Mouse (Mus musculus) left cerebral cortex, postnatal 25 days (tissue): ENCODE data around the gene Ube2d2b. TPM values are rescaled to one million over a fixed set of nuclear protein-coding genes. Genes with fewer than 3 reads are reported as not detected.

ENCODE experiments used
- DNase-seq, 2 experiments: peaks; one replicate each; pipeline ENCODE4 v3.0.0; 2022; ENCODE audit warnings: low spot score in 2 of 2, mixed read lengths in 1 of 2
- intact Hi-C: fragments of 180-260 bp; cut with DNase I; formaldehyde crosslinking; loops from one replicate; pipeline ENCODE4 v1.15.1; 2025
- total RNA-seq, 2 experiments: library from RNA; stranded (reverse); gene quantifications; 2 replicates each; pipeline ENCODE4 v1.2.3; 2021

Gene Ube2d2b
- total RNA-seq, 2 experiments from 2014 or later: not detected

DNA sequence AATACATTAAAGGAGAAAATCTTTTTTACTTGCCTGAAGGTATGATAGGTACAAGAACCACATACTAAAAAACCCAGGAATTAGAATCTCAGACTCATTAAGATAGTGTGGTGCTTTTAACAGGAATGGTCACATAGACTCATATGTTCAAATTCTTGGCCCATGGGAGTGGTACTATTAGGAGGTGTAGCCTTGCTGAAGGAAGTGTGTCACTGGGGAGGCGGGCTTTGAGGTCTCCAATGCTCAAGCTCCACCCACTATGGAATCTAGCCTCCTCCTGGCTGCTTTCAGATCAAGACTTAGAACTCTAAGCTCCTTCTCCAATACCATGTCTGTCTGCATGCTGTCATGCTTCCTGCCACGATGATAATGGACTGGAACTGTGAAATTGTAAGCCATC is 17.9 kb downstream of the Ube2d2b start:
- intact Hi-C loops: no loop called here

DNA sequence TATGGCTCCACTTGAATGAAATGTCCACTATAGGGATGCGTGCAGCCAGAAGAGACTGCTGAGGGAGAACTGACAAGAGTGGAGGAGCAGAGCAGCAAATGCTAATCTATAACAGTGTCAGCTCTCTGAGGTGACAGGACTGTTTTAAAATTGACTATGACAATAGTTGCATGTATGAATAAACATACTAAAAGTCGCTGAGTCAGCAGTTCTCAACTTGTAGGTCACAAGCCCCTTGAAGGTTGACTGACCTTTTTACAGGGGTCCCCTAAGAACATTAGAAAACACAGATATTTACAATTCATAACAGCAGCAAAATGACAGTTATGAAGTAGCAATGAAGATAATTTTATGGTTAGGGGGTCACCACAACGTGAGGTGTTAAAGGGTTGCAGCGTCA is 19.1 kb downstream of the Ube2d2b start:
- intact Hi-C loops: no loop called here
- DNase-seq: no peak

More for the DNA sequence above, 17.9 kb downstream of the Ube2d2b start:
- DNase-seq: no peak

DNA sequence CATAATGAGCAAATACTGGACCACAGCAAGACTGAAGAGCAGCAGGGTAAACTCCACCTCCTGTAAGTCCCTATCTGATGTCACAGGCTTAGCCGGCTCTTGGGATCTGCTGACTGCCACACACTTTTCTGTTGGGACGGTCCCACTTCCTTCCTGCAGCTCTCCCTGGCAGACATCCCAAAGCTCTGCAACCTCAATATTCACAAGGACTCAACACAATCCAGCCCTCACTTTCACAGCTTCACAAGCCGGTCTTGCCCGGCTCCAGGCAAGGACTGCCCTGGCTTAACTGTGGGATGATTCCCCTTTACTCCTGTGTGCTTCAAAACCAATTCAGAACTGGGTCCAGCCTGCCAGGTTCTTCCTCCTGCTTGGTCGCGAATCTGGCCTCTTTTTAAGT is 23.9 kb downstream of the Ube2d2b start:
- DNase-seq: no peak
- intact Hi-C loops: no loop called here

DNA sequence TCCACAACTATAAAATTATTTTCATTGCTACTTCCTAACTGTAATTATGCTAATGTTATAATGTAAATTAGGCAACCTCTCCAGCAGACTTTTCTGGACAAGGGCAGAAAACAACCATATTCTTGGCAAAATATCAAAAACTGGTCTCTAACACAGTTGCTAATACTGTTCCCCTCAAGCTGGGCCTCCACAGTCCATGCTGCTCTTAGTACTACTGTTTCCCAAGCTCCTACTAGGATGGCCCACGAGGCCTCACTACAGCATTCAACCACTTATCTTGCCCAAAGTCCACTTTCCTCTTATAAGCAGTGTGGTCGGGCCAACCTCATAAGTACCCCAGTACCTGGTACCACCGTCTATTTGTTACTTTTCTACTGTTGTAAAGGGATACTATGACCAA is 24.7 kb downstream of the Ube2d2b start:
- intact Hi-C loops: no loop called here
- no peak for DNase-seq

DNA sequence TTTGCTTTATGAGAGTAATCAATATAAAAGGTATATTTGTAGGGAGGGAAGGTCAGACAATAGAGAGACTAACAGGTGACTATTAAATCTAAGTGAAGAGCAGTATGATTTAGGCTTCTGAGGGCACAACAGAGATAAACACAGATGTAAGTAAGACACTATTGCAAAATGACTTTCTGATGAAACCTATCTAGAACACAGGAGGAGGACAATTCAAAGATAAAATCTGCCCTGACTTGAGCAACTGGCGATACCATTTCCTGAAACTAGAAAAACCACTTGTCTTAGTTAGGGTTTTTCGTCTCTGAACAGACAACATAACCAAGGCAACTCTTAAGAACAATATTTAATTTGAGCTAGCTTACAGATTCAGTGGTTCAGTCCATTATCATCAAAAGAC is 25.6 kb downstream of the Ube2d2b start:
- intact Hi-C loops: no loop called here
- no peak for DNase-seq

DNA sequence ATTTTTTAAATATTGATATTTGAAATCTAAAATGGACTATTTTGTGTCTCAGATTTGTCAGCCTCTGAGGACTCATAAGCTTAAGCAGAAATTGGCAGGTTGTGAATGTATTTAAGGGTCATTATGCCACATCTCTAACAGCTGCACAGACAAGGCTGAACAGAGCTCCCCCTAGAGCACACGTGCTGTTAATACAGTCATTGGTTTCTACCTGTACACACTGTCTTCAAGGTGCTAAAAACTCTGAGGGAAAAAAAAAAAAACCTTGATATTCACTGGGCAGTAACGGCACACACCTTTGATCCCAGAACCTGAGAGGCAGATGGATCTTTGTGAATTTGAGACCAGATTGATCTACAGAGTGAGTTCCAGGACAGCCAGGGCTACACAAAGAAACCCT is 29.1 kb downstream of the Ube2d2b start:
- no peak for DNase-seq
- intact Hi-C loops: no loop called here

DNA sequence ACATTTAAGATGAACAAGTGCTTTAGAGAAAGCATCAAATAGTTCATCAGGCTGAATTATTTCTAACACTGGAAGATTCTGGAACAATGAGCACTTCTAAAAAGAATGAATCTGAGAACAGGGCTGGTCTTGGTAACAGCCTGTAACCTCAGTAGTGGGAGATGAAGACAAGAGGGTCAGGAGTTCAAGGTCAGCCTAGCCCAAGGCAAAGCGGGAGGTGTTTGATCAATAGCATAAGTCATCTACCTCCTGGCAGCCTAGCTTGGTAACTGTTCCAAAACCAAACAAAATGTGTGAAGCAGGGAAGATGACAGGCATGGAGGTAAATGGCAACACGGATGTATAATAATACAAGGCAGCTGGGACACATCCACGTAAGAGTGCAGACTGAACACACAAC is 34.1 kb downstream of the Ube2d2b start:
- DNase-seq: no peak
- intact Hi-C loops: no loop called here

DNA sequence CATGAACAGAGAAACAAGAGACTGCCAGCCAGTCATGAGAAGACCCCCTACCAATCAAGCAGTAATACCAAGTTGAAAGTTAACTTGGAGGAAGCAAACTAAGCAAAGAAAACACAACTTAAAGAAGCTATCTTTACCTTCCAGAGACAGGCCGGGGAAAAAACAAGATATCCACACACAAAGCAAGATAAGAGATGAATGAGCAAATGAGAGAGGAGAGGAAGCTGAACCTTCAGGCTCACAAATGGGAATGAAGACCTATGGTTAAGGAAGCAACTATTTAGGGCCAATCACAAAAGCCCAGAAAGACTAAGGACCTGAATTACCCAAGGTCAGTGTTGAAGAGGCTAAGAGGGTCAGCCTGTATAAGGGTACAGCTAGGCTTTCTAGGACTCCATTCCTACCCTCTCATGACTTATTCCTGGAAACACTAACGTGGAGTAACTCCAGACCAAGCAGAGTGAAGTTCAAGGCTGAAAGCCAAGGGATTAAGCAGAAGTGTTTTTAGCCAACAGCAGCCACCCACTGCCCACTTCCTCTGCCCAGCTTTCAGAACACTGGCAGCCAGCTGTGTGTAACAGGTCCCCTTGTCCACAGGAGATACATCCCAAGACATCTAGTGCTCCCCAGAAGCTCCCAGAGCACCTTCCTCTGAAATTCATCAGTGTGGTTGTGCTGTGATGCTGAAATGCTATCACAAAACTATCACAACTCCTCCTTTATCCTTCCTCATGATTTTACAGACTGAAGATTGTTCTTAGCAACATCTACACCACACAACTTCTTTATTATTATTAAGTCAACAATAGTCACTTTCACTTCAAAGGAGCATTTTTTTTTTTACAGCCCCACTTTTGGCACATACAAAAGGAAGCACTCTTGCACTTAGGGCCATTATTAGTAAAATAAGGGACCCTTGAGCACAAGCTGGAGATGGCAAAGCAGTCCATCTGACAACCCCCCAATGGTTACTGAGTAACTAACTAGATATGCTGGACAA is 36.5 kb downstream of the Ube2d2b start:
- DNase-seq: no peak
- intact Hi-C loops: loop anchor here (5.0 kb wide), 1 partner anchor 36 kb away; the partner anchor contains the start of gene Rpl5

DNA sequence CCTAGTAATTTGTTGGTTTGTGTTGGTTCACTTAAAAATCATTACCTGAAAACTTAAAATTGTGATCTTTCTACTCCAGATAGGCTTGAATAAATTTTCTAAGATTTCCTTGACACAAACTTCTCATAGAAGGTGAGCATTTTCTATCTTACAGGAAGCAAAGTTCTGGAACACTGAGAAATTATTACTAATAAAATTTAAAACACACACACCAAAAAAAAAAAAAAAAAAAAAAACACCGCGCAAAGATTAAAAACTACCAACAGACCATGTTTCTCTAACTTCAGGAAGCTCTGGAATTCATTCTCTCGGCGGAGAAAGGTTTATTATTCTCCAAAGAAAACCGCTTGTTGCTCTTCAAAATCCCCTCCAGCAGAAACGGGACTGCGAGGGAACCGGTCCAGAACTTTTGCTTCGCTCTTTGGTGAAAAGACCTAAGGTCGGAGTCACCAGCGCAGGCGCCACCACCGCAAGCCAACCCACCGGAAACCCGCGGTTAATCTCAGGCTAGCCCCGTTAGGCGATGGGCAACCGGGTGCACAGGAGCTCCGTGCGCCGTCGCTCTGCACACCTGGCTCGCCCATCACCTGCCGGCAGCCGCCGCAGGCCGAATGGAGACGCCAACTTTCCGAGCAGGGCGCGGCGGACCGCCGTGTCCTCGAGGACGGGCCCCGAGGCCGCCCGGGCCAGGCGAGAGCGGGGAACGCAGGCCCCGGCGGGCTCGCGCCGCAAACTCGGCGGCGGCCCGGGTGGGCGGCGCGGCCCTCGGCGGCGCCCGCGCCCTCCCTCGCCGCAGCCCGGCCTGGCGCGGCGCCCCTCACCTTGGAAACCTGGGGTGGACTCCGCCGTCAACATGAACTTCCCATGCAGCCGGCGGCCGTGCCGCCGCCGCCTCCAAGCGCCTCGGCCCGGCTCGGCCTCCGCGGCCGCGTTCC is 38.3 kb downstream of the Ube2d2b start:
- DNase-seq: peak; percentile 36 to 57
- intact Hi-C loops: loop anchor here (5.0 kb wide), 1 partner anchor 34 kb away; the partner anchor contains the start of gene Rpl5

DNA sequence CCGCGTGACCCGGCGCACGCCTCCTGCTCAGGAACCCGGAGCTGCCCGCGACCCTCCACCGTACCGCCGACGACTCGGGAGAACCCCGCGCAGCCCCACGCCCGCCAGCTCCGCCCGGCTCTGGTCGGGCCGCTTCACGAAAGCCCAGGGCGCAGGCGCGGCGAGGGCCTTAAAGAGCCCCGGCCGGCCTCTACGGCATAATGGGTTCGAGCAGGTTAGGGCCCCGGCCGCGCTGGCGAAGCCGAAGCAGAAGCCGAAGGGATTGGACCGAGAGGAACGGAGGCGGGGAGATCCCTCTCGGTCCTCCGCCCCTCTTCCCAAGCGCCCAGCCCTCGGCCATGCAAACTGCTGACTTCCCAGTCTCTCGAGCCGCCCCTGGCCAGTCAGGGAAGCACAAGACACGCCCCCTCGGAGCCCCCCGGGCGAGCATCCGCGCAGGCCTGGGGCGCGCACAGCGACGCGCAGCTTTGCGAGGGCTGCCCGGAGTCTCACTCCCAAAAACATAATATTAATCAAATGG is 39.1 kb downstream of the Ube2d2b start:
- peak; percentile 88 to 90 for DNase-seq
- intact Hi-C loops: loop anchor here (5.0 kb wide), 1 partner anchor 33 kb away; the partner anchor contains the start of gene Rpl5

DNA sequence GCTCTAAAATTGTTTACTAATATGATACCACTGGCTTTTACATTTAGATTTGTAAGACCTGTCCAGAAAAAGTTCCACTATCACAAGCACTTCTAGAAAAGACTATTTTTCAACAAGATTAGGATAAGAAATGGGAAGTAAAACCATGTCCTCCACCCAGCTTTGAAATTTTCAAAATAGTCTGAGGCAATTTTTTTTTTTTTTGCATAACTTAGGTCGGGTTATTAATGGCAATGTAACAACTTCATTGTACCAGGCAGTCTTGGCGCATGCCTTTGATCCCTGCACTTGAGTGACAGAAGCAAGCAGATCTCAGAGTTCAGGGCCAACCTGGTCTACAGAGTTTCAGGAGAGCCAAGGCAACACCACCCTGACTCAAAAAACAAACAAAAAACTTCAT is 39.8 kb downstream of the Ube2d2b start:
- intact Hi-C loops: loop anchor here (5.0 kb wide), 2 partner anchors 33 to 67 kb away; partner anchors contain the start of gene Rpl5
- DNase-seq: no peak

DNA sequence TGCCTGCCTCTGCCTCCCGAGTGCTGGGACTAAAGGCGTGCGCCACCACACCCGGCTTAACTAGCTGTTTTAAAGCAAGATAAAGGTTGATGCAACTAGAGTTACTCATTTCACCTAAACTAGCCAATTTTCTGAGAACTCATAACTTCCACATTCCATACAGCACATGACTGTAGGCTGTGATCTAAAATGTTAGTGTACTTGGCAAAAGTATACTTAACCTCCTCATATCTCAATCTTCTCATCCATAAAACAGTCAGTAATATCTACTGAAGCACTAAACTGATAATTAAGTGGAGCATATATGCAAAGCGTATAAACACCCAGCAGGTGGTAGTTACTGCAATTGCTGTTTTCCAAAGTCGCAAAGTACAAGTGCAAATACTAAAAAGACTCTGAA is 43.4 kb downstream of the Ube2d2b start:
- DNase-seq: no peak
- intact Hi-C loops: loop anchor here (5.0 kb wide), 1 partner anchor 71 kb away; no protein-coding TSS in a partner anchor

DNA sequence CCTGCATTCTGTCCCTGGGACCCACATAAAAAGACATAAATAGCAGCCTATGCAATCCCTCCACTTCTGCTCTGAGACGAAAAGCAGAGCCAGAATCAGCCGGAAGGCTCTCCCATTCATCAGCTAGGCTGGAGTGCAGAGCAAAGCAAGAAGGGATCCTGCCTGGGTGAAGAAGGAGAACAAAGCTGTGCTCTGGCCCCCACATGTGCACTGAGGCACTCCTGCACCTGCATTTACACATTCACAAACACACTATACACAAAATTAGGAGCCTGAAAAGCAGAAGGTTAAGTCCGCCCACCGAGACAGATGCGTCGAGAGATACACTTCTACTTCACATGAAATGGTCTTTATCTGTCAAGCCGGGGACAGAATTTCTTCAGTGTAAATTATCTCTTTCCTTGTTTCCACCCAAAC is 44.0 kb downstream of the Ube2d2b start:
- intact Hi-C loops: loop anchor here (5.0 kb wide), 1 partner anchor 72 kb away; no protein-coding TSS in a partner anchor
- DNase-seq: peak; percentile 37 to 59

DNA sequence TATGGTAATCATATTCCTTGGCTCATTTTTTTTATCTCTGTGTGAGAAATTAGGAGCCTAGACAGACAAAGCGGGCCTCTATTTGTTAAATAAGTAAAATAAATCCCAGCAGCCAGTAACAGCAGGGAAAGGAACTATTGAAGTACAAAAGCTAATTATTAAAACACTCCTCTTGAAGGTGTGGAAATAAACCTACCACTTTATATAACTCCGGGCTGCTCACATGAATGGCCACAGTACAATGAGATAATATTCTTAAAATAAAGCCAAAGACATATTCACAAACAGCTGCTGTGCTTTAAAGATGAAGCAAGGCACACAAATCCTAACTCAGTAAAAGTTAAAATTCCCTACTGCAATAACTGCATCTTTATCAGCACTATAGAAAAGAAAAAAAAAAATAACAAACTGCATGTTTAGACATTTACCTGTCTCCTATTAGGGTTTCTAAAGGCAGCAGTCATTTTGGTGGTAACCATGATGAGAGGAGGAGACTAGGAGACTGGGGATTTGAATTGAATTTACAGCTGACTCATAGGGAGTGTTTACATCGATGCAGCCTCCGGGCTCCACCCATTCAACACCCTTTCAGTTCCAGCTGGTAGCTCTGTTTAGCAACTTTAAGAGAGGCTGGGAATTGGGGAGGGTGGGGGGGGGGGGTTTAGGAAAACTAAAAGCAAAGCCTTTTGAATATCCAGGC is 44.8 kb downstream of the Ube2d2b start, which contains the start of gene Evi5:
Gene Evi5, minus strand, starts transcription at position 547 of the 700 bp plus-strand sequence.
- intact Hi-C loops: loop anchor here (5.0 kb wide), 1 partner anchor 72 kb away; no protein-coding TSS in a partner anchor
- peak in 1 of 2 experiments; percentile 62 for DNase-seq

DNA sequence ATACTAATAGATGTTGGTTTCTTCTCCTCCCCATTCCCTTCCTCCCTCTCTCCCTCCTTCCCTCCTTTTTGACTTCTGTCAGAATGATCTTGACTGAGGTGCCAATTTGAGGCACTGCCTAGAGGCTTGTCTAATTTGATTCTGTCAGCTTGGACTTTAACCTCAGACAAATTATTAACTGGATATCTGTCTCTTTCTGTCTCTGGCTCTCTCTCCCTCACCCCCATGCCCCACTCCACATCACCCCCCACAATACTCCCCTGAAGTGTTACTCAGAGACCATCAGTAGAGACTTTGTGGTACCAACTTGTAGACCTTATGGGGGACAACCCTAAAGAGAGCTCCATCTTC is 45.3 kb downstream of the Ube2d2b start:
- DNase-seq: no peak
- intact Hi-C loops: no loop called here

DNA sequence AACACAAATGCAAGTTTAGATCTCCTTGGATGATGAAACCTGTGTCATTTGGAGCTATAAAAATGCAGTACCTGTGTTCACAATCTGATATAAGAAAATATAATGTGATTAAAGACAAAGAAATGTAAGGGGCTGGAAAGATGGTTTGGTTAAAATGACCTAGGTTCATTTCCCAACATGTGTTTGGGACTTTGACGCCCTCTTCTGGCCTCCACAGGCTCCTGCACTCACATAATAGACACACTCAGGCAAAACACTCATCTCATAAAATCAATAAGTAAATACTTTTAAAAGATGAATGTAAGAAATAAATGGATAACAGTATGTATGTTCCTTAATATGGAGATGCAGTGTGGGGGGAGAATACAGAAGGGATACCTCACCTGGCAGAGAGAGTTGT is 47.2 kb downstream of the Ube2d2b start:
- no peak for DNase-seq
- intact Hi-C loops: no loop called here

DNA sequence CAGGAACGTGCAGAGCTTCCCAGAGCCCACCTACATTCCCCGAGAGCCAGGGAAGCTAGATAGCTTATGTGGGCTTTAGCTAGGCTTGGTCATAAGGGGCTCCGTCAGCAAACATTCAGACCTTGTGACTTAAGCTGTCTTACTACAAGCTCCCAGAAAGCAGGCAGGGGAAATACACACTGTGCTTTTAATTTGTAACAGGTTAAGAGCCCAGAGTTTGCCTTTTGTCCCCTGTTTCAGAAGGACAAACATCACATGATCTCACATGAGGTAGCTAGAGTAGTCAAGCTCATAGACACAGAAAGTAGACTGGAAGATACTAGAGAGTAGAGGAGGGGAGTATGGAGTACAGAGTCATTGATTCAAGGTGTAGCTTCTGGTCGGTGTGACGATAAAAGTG is 50.8 kb downstream of the Ube2d2b start:
- intact Hi-C loops: no loop called here
- no peak for DNase-seq
